ENCODE assay signal across 12 mouse cellular contexts in genomic region chr16:30735969-30736368, GRCm38 (mm10).
DNase-seq lines count a peak whose midpoint lies in the region; ATAC-seq and TF ChIP-seq lines count a peak whose summit lies in the region.
"Had no signal": no experiment of that assay in that cellular context is flagged by ENCODE, and none has a peak within 500 bp of the region (broad histone marks: within the 10 kb centered on the region; RNA-seq: fewer than 3 reads in every experiment).

No protein-coding gene starts in this region.

- 25% methylated on average over 7 of the region's 7 CpGs for WGBS in hindbrain, embryonic 11.5 days
- 22% methylated on average over 7 of the region's 7 CpGs for WGBS in hindbrain, embryonic 14.5 days
- WGBS in midbrain, embryonic 13.5 days = 21% methylated on average over 7 of the region's 7 CpGs
- WGBS in midbrain, embryonic 15.5 days = 31% methylated on average over 7 of the region's 7 CpGs
- WGBS in heart, embryonic 16.5 days = 47% methylated on average over 7 of the region's 7 CpGs
- 39% methylated on average over 7 of the region's 7 CpGs for WGBS in stomach, postnatal 0 days

- no peaks in the 10 kb centered on the region for H3K9me3 ChIP-seq in hindbrain, embryonic 11.5 days (ENCODE audit: control insufficient read depth, low read length)
- no peaks in the 10 kb centered on the region for H3K9me3 ChIP-seq in hindbrain, embryonic 14.5 days (ENCODE audit: control insufficient read depth, low read length)
- H3K9me3 ChIP-seq in midbrain, embryonic 13.5 days = no peaks in the 10 kb centered on the region
- no peaks in the 10 kb centered on the region for H3K9me3 ChIP-seq in midbrain, embryonic 15.5 days
- no peaks in the 10 kb centered on the region for H3K9me3 ChIP-seq in heart, embryonic 16.5 days (replicated peaks; ENCODE audit: control insufficient read depth, low read length)
- H3K9me3 ChIP-seq in stomach, postnatal 0 days (ENCODE audit: control insufficient read depth, low read length) = no peaks in the 10 kb centered on the region
- H3K9me3 ChIP-seq: megakaryocyte, embryonic 14.5 days had no signal

- peak; percentile 22; the same call in 1 of the 2 replicates for ATAC-seq in hindbrain, embryonic 11.5 days (ENCODE audit: low FRiP score)
- no peak; the same call in 1 of the 2 replicates for ATAC-seq in hindbrain, embryonic 14.5 days (ENCODE audit: low FRiP score)
- ATAC-seq in midbrain, embryonic 13.5 days = peak; percentile 45; the same call in 1 of the 2 replicates
- no peak; the same call in 1 of the 2 replicates for ATAC-seq in midbrain, embryonic 15.5 days (replicated peaks)
- ATAC-seq in heart, embryonic 16.5 days (replicated peaks; ENCODE audit: extremely low read depth, insufficient read depth, low FRiP score) = no peak
- 0 out of 2 replicates have a peak, but pooled peaks have one; percentile 45 for ATAC-seq in stomach, postnatal 0 days (ENCODE audit: low FRiP score, low TSS enrichment)
- ATAC-seq: activated CD4-positive, CD25-positive, alpha-beta regulatory T cell, adult 4 months had no signal

- no peak for TF ChIP-seq EP300 in stomach, postnatal 0 days (optimal IDR thresholded peaks at IDR 0.05)

- no peak overlapping the region for H3K9ac ChIP-seq in hindbrain, embryonic 11.5 days (ENCODE audit: low read depth, low read length)
- H3K9ac ChIP-seq in hindbrain, embryonic 14.5 days = no peak overlapping the region
- H3K9ac ChIP-seq in midbrain, embryonic 13.5 days (replicated peaks) = no peak overlapping the region
- H3K9ac ChIP-seq in midbrain, embryonic 15.5 days = no peak overlapping the region
- peak overlapping the region; percentile 13; the same call in 1 of the 2 replicates for H3K9ac ChIP-seq in heart, embryonic 16.5 days (ENCODE audit: low read length)
- H3K9ac ChIP-seq in stomach, postnatal 0 days (ENCODE audit: low read length) = no peak overlapping the region

- no peak overlapping the region for H3K27ac ChIP-seq in hindbrain, embryonic 11.5 days (ENCODE audit: low read depth, low read length)
- H3K27ac ChIP-seq in hindbrain, embryonic 14.5 days = no peak overlapping the region
- H3K27ac ChIP-seq in midbrain, embryonic 13.5 days = no peak overlapping the region
- no peak overlapping the region for H3K27ac ChIP-seq in midbrain, embryonic 15.5 days
- H3K27ac ChIP-seq in heart, embryonic 16.5 days (ENCODE audit: low read length) = peak overlapping the region; percentile 98
- H3K27ac ChIP-seq in stomach, postnatal 0 days (replicated peaks) = no peak overlapping the region

- 0 out of 2 replicates have a peak, but pooled peaks cover 3% of the 10 kb centered on the region for H3K4me1 ChIP-seq in hindbrain, embryonic 11.5 days (replicated peaks; ENCODE audit: control insufficient read depth, insufficient read depth, low read length)
- peaks cover 5% of the 10 kb centered on the region; the same call in 1 of the 2 replicates for H3K4me1 ChIP-seq in hindbrain, embryonic 14.5 days (replicated peaks; ENCODE audit: control insufficient read depth, insufficient read depth, low read length)
- H3K4me1 ChIP-seq in midbrain, embryonic 13.5 days (replicated peaks) = peaks cover 14% of the 10 kb centered on the region; the same call in 1 of the 2 replicates
- peaks cover 6% of the 10 kb centered on the region; the same call in 1 of the 2 replicates for H3K4me1 ChIP-seq in midbrain, embryonic 15.5 days
- peaks cover 40% of the 10 kb centered on the region for H3K4me1 ChIP-seq in heart, embryonic 16.5 days (ENCODE audit: control insufficient read depth, insufficient read depth, low read length)
- 0 out of 2 replicates have a peak, but pooled peaks cover 3% of the 10 kb centered on the region for H3K4me1 ChIP-seq in stomach, postnatal 0 days (replicated peaks; ENCODE audit: control insufficient read depth, insufficient read depth)

- H3K4me2 ChIP-seq in hindbrain, embryonic 11.5 days (replicated peaks; ENCODE audit: low read depth, low read length) = no peak overlapping the region
- H3K4me2 ChIP-seq in hindbrain, embryonic 14.5 days (replicated peaks) = no peak overlapping the region
- no peak overlapping the region for H3K4me2 ChIP-seq in midbrain, embryonic 13.5 days (replicated peaks)
- H3K4me2 ChIP-seq in midbrain, embryonic 15.5 days = no peak overlapping the region
- no peak overlapping the region for H3K4me2 ChIP-seq in heart, embryonic 16.5 days (ENCODE audit: low read depth, low read length)
- no peak overlapping the region for H3K4me2 ChIP-seq in stomach, postnatal 0 days (replicated peaks; ENCODE audit: low read depth)

- H3K36me3 ChIP-seq in hindbrain, embryonic 11.5 days (ENCODE audit: control insufficient read depth, insufficient read depth, low read length) = no peaks in the 10 kb centered on the region
- H3K36me3 ChIP-seq in hindbrain, embryonic 14.5 days (replicated peaks; ENCODE audit: control insufficient read depth, insufficient read depth) = no peaks in the 10 kb centered on the region
- H3K36me3 ChIP-seq in midbrain, embryonic 13.5 days = no peaks in the 10 kb centered on the region
- no peaks in the 10 kb centered on the region for H3K36me3 ChIP-seq in midbrain, embryonic 15.5 days (replicated peaks)
- no peaks in the 10 kb centered on the region for H3K36me3 ChIP-seq in heart, embryonic 16.5 days (ENCODE audit: control insufficient read depth, insufficient read depth)
- H3K36me3 ChIP-seq in stomach, postnatal 0 days (ENCODE audit: control insufficient read depth, insufficient read depth, low read length) = no peaks in the 10 kb centered on the region

- no peak for DNase-seq in hindbrain, embryonic 11.5 days (ENCODE audit: low spot score)
- no peak for DNase-seq in hindbrain, embryonic 14.5 days (ENCODE audit: low spot score)
- no peak for DNase-seq in stomach, postnatal 0 days (ENCODE audit: low spot score)
- DNase-seq in right cerebral cortex, adult 2 months (ENCODE audit: low spot score in 2 of 2) = no peak
- no peak for DNase-seq in layer of hippocampus, postnatal 10 days (ENCODE audit: low spot score in 2 of 2)
- DNase-seq: liver; thymus, adult 18-20 months had no signal

- TF ChIP-seq CTCF in stomach, postnatal 0 days (IDR thresholded peaks at IDR 0.05; ENCODE audit: low read depth) = no peak

- no peak overlapping the region for H3K4me3 ChIP-seq in hindbrain, embryonic 11.5 days (ENCODE audit: low read depth, low read length)
- no peak overlapping the region for H3K4me3 ChIP-seq in hindbrain, embryonic 14.5 days (replicated peaks; ENCODE audit: low read length)
- no peak overlapping the region for H3K4me3 ChIP-seq in midbrain, embryonic 13.5 days (replicated peaks)
- no peak overlapping the region for H3K4me3 ChIP-seq in midbrain, embryonic 15.5 days
- H3K4me3 ChIP-seq in heart, embryonic 16.5 days (ENCODE audit: low read length) = no peak overlapping the region
- no peak overlapping the region for H3K4me3 ChIP-seq in stomach, postnatal 0 days (ENCODE audit: low read depth, low read length)
- H3K4me3 ChIP-seq: megakaryocyte, embryonic 14.5 days had no signal

- no peaks in the 10 kb centered on the region for H3K27me3 ChIP-seq in hindbrain, embryonic 11.5 days (ENCODE audit: control insufficient read depth, insufficient read depth, low read length)
- H3K27me3 ChIP-seq in hindbrain, embryonic 14.5 days (ENCODE audit: control insufficient read depth, insufficient read depth, low read length) = no peaks in the 10 kb centered on the region
- no peaks in the 10 kb centered on the region for H3K27me3 ChIP-seq in midbrain, embryonic 13.5 days
- H3K27me3 ChIP-seq in midbrain, embryonic 15.5 days (replicated peaks) = no peaks in the 10 kb centered on the region
- no peaks in the 10 kb centered on the region for H3K27me3 ChIP-seq in heart, embryonic 16.5 days (ENCODE audit: control insufficient read depth, insufficient read depth, low read length)
- H3K27me3 ChIP-seq in stomach, postnatal 0 days (ENCODE audit: control insufficient read depth, insufficient read depth, low read length) = no peaks in the 10 kb centered on the region

Comparison
In these comparisons a context has a peak if more than half of its experiments do, and no peak if none do; other contexts are left out.
1. ATAC-seq: peak in hindbrain, embryonic 11.5 days (single experiment), midbrain, embryonic 13.5 days (single experiment) and stomach, postnatal 0 days (single experiment); none in hindbrain, embryonic 14.5 days (single experiment), midbrain, embryonic 15.5 days (single experiment) and heart, embryonic 16.5 days (single experiment).